Mouse (Mus musculus): ENCODE measurements around the gene Flcn. TPM values are rescaled to one million over a fixed set of nuclear protein-coding genes. Genes with fewer than 3 reads are reported as not detected.

Gene Flcn
- polyA plus RNA-seq, 1 experiment from 2014 or later: 36.8 TPM

DNA sequence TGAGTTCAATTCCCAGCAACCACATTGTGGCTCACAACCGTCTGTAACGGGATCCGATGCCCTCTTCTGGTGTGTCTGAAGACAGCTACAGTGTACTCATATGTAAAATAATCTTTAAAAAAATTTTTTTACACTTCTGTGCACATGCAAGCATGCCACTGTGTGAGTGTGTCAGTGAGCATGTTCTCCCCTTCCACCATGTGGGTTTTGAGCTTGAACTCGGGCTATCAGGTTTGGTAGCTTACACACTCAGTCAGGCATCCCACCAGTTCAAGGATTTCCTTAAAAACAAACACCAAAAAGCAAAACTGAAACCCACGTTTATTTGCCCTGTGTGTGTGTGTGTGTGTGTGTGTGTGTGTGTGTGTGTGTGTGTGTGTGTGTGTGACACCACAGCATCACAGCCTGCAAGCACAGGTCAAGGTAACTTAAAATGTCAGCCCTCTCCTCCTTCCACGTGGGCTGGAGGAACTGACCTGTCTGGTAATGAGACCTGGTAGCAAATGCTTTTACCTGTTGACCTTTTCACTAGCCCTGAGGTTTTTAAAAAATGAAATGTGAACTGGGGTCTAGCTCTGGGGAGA is 5.8 kb upstream of the Flcn start:
- TF ChIP-seq CTCF (IDR thresholded peaks at IDR 0.05; ENCODE audit: low read depth): no peak
- WGBS: 85% methylated on average over 6 of the region's 6 CpGs
- Histone ChIP-seq H3K4me1 (replicated peaks; ENCODE audit: control insufficient read depth, insufficient read depth, low read length) (no peaks in the 10 kb centered on the region), H3K27me3 (replicated peaks; ENCODE audit: control insufficient read depth, insufficient read depth, low read length) (no peaks in the 10 kb centered on the region), H3K36me3 (ENCODE audit: control insufficient read depth, insufficient read depth) (peaks cover 44% of the 10 kb centered on the region), H3K9me3 (ENCODE audit: control insufficient read depth) (no peaks in the 10 kb centered on the region), H3K27ac (ENCODE audit: low read depth, low read length) (no peak overlapping the region), H3K9ac (ENCODE audit: low read depth, low read length) (no peak overlapping the region), H3K4me3 (ENCODE audit: low read depth, low read length) (no peak overlapping the region), H3K4me2 (replicated peaks; ENCODE audit: low read depth) (no peak overlapping the region)
- no peak for ATAC-seq

DNA sequence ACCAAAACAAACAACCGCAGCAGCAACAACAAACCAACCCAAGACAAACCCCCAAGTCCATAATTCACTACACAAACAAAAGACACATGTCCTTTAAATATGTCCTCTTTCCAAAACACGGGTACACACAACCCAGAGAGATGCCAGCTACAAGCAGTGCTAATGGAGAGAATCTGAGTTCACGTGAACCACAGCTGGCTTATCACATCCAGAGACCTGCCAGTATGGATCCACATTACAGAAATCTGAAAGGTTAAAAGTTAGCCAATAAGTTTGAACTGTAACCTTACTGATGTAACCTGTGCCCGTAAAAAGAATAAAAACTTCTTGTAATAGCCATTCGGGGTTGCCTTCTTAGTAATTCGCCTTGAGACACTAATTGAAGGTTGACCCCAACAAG is 5.1 kb upstream of the Flcn start:
- no peak for ATAC-seq

DNA sequence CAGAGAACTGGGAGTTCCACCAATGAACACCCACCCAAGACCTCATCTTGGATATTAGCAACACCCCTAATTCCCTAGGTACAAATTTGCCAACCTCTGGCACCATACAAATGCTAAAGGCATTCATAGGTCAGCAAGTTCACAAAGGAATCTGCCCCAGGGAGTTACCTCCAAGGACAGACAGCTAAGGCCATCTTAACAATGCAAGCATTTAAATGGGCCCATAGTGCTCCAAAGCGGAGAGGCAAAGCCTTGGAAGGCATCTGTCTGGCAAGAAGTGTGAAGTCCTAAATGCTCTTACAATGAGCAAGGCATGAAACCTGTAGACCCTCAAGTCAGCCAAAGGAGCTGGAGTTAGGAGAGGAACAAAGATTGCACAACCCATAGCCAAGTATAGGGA is 4.5 kb upstream of the Flcn start:
- 83% methylated on average over 1 of the region's 1 CpGs for WGBS
- no peak overlapping the region for H3K4me3 ChIP-seq (ENCODE audit: low read depth, low read length)
- TF ChIP-seq CTCF (IDR thresholded peaks at IDR 0.05; ENCODE audit: low read depth): no peak
- no peaks in the 10 kb centered on the region for H3K27me3 ChIP-seq (replicated peaks; ENCODE audit: control insufficient read depth, insufficient read depth, low read length)
- H3K4me2 ChIP-seq (replicated peaks; ENCODE audit: low read depth): no peak overlapping the region
- H3K4me1 ChIP-seq (replicated peaks; ENCODE audit: control insufficient read depth, insufficient read depth, low read length): no peaks in the 10 kb centered on the region
- H3K9me3 ChIP-seq (ENCODE audit: control insufficient read depth): no peaks in the 10 kb centered on the region
- no peak overlapping the region for H3K27ac ChIP-seq (ENCODE audit: low read depth, low read length)
- peaks cover 33% of the 10 kb centered on the region for H3K36me3 ChIP-seq (ENCODE audit: control insufficient read depth, insufficient read depth)
- H3K9ac ChIP-seq (ENCODE audit: low read depth, low read length): no peak overlapping the region
- ATAC-seq: no peak

More for the DNA sequence above, 5.1 kb upstream of the Flcn start:
- H3K27ac ChIP-seq (ENCODE audit: low read depth, low read length): no peak overlapping the region
- H3K9ac ChIP-seq (ENCODE audit: low read depth, low read length): no peak overlapping the region
- no peak overlapping the region for H3K4me3 ChIP-seq (ENCODE audit: low read depth, low read length)
- no peak for TF ChIP-seq CTCF (IDR thresholded peaks at IDR 0.05; ENCODE audit: low read depth)
- no peak overlapping the region for H3K4me2 ChIP-seq (replicated peaks; ENCODE audit: low read depth)
- 77% methylated on average over 6 of the region's 6 CpGs for WGBS
- H3K27me3 ChIP-seq (replicated peaks; ENCODE audit: control insufficient read depth, insufficient read depth, low read length): no peaks in the 10 kb centered on the region
- peaks cover 39% of the 10 kb centered on the region for H3K36me3 ChIP-seq (ENCODE audit: control insufficient read depth, insufficient read depth)
- H3K9me3 ChIP-seq (ENCODE audit: control insufficient read depth): no peaks in the 10 kb centered on the region
- no peaks in the 10 kb centered on the region for H3K4me1 ChIP-seq (replicated peaks; ENCODE audit: control insufficient read depth, insufficient read depth, low read length)

GRCm38 (mm10) chr11:59813276-59813675 is 3.5 kb upstream of the Flcn start:
- Histone ChIP-seq H3K27ac (ENCODE audit: low read depth, low read length) (no peak overlapping the region), H3K27me3 (replicated peaks; ENCODE audit: control insufficient read depth, insufficient read depth, low read length) (no peaks in the 10 kb centered on the region), H3K36me3 (ENCODE audit: control insufficient read depth, insufficient read depth) (peaks cover 22% of the 10 kb centered on the region), H3K4me1 (replicated peaks; ENCODE audit: control insufficient read depth, insufficient read depth, low read length) (0 out of 2 replicates have a peak, but pooled peaks cover 6% of the 10 kb centered on the region), H3K9me3 (ENCODE audit: control insufficient read depth) (no peaks in the 10 kb centered on the region), H3K9ac (ENCODE audit: low read depth, low read length) (no peak overlapping the region), H3K4me2 (replicated peaks; ENCODE audit: low read depth) (no peak overlapping the region), H3K4me3 (ENCODE audit: low read depth, low read length) (no peak overlapping the region)
- TF ChIP-seq CTCF (IDR thresholded peaks at IDR 0.05; ENCODE audit: low read depth): no peak
- no peak for ATAC-seq
- WGBS: 58% methylated on average over 3 of the region's 3 CpGs

DNA sequence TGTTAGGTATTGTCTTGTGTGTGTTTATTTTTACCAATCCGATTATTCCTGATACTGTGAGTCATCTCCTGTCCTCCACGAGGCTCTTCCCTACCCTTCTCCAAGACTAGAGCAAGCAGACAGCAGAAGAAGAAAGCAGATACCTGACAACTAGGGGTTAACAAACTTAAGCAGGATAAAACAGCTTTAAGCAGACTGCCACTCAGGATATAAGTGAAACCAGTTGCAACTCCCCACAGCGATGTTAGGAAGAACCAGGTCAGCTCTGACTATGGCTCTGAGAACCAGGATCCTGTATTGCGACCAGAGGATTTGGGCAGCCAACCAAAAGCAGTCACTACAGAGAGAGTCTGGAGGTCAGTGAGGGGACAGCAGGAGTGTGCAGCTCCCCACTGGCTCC is 1.4 kb upstream of the Flcn start:
- Histone ChIP-seq H3K4me1 (replicated peaks; ENCODE audit: control insufficient read depth, insufficient read depth, low read length) (0 out of 2 replicates have a peak, but pooled peaks cover 6% of the 10 kb centered on the region), H3K9ac (ENCODE audit: low read depth, low read length) (no peak overlapping the region), H3K27me3 (replicated peaks; ENCODE audit: control insufficient read depth, insufficient read depth, low read length) (no peaks in the 10 kb centered on the region), H3K4me2 (replicated peaks; ENCODE audit: low read depth) (peak overlapping the region; percentile 80; the same call in 1 of the 2 replicates), H3K36me3 (ENCODE audit: control insufficient read depth, insufficient read depth) (peaks cover 18% of the 10 kb centered on the region), H3K27ac (ENCODE audit: low read depth, low read length) (0 out of 2 replicates have a peak overlapping the region, but pooled peaks have one; percentile 1), H3K4me3 (ENCODE audit: low read depth, low read length) (no peak overlapping the region), H3K9me3 (ENCODE audit: control insufficient read depth) (no peaks in the 10 kb centered on the region)
- ATAC-seq: no peak
- TF ChIP-seq CTCF (IDR thresholded peaks at IDR 0.05; ENCODE audit: low read depth): no peak
- 60% methylated on average over 4 of the region's 4 CpGs for WGBS

- Histone ChIP-seq H3K36me3 (ENCODE audit: control insufficient read depth, insufficient read depth) (peaks cover 22% of the 10 kb centered on the region), H3K4me2 (replicated peaks; ENCODE audit: low read depth) (peak overlapping the region; percentile 80), H3K4me1 (replicated peaks; ENCODE audit: control insufficient read depth, insufficient read depth, low read length) (0 out of 2 replicates have a peak, but pooled peaks cover 6% of the 10 kb centered on the region), H3K9ac (ENCODE audit: low read depth, low read length) (peak overlapping the region; percentile 94; the same call in 1 of the 2 replicates), H3K4me3 (ENCODE audit: low read depth, low read length) (peak overlapping the region; percentile 76), H3K9me3 (ENCODE audit: control insufficient read depth) (no peaks in the 10 kb centered on the region), H3K27me3 (replicated peaks; ENCODE audit: control insufficient read depth, insufficient read depth, low read length) (no peaks in the 10 kb centered on the region), H3K27ac (ENCODE audit: low read depth, low read length) (peak overlapping the region; percentile 93; the same call in 1 of the 2 replicates)
- ATAC-seq: no peak
- 51% methylated on average over 14 of the region's 14 CpGs for WGBS
- no peak for TF ChIP-seq CTCF (IDR thresholded peaks at IDR 0.05; ENCODE audit: low read depth)
These were observed 803 bp upstream of the Flcn start for GRCm38 (mm10) chr11:59810480-59811158.
